Comparison of ENCODE assay signal across 12 mouse cellular contexts in the genomic region with DNA sequence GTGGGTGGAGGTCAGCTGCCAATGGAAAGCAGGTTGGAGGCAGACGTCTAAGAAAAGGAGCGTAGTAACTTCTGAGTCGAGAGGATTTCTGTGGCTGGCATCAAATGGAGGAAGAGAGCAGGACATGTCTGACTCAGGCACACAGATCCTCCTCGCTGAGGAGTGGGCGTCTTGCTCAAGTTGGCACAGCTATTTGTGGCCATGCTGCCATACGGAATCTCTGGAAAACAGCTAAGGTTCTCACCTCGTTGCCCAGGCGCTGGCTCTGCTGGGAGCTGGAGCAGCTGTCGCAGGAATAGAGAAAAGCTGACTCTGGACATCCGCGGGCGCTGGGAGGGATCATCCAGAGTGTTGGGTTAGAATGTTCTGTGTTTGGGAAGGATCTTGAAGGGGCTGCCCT.
DNase-seq lines count a peak whose midpoint lies in the region; TF ChIP-seq lines count a peak whose summit lies in the region.
"Had no signal": no experiment of that assay in that cellular context is flagged by ENCODE, and none has a peak within 500 bp of the region (broad histone marks: within the 10 kb centered on the region; RNA-seq: fewer than 3 reads in every experiment).

No protein-coding gene starts in this region.

- no peak for TF ChIP-seq CTCF in layer of hippocampus, adult 2 months (conservative IDR thresholded peaks at IDR 0.05)
- TF ChIP-seq CTCF in left cerebral cortex, adult 2 months (IDR thresholded peaks at IDR 0.05): no peak
- no peak for TF ChIP-seq CTCF in gastrocnemius, adult 2 months (IDR thresholded peaks at IDR 0.05)

- H3K27ac ChIP-seq in layer of hippocampus, adult 2 months: peak overlapping the region; percentile 79
- peak overlapping the region; percentile 22 for H3K27ac ChIP-seq in left cerebral cortex, adult 2 months
- H3K27ac ChIP-seq in gastrocnemius, adult 2 months: no peak overlapping the region
- H3K27ac ChIP-seq: heart, embryonic 13.5 days; kidney, embryonic 15.5 days; limb, embryonic 15.5 days; neural tube, embryonic 15.5 days had no signal

- H3K4me3 ChIP-seq in layer of hippocampus, adult 2 months: no peak overlapping the region
- no peak overlapping the region for H3K4me3 ChIP-seq in left cerebral cortex, adult 2 months
- no peak overlapping the region for H3K4me3 ChIP-seq in gastrocnemius, adult 2 months
- H3K4me3 ChIP-seq: heart, embryonic 13.5 days; kidney, embryonic 15.5 days; limb, embryonic 15.5 days; neural tube, embryonic 15.5 days had no signal

- peak; percentile 36 to 37 for DNase-seq in layer of hippocampus, adult 2 months (ENCODE audit: low spot score in 2 of 2)
- DNase-seq in layer of hippocampus, postnatal 25 days (ENCODE audit: extremely low spot score in 1 of 2, low spot score in 1 of 2): no peak
- DNase-seq in frontal cortex, postnatal 14 days (ENCODE audit: low spot score in 2 of 2): peak; percentile 43 to 44
- peak; percentile 51 to 71 for DNase-seq in left cerebral cortex, adult 2 months (ENCODE audit: extremely low spot score in 1 of 2, low spot score in 2 of 2)
- DNase-seq in right cerebral cortex, postnatal 14 days: peak; percentile 46
- DNase-seq in urinary bladder, postnatal 10 days (ENCODE audit: low spot score): no peak
- DNase-seq in gastrocnemius, adult 2 months: no peak
- DNase-seq: midbrain, embryonic 14.5 days had no signal

- intact Hi-C loops in left cerebral cortex, adult 2 months (cut with DNase I): loop anchor here (1.0 to 5.0 kb wide), 4 partner anchors 56 to 114 kb away; no protein-coding TSS in a partner anchor
- intact Hi-C loops in gastrocnemius, adult 2 months (cut with DNase I): no loop called here

Comparison
In these comparisons a context has a peak if more than half of its experiments do, and no peak if none do; other contexts are left out.
1. DNase-seq: peak in layer of hippocampus, adult 2 months (2 of 2), frontal cortex, postnatal 14 days (2 of 2), left cerebral cortex, adult 2 months (2 of 2) and right cerebral cortex, postnatal 14 days (single experiment); none in layer of hippocampus, postnatal 25 days (0 of 2), urinary bladder, postnatal 10 days (single experiment) and gastrocnemius, adult 2 months (single experiment).